Mouse (Mus musculus) layer of hippocampus, adult 9-10 months (tissue): ENCODE measurements around the gene Myo18a.

Experiments
- DNase-seq: peaks from one replicate; pipeline ENCODE4 v3.0.0; 2022; ENCODE audit warnings: low spot score

The Myo18a gene

GRCm38 (mm10) chr11:77836751-77837150 lies 73.7 kb downstream of the Myo18a start:
- DNase-seq = no peak

- no peak for DNase-seq
These were observed 74.8 kb downstream of the Myo18a start for GRCm38 (mm10) chr11:77837856-77838255.

GRCm38 (mm10) chr11:77840523-77841245 lies 77.6 kb downstream of the Myo18a start:
- DNase-seq = no peak

GRCm38 (mm10) chr11:77843068-77843905 lies 80.2 kb downstream of the Myo18a start:
- no peak for DNase-seq

GRCm38 (mm10) chr11:77843906-77844200 lies 80.8 kb downstream of the Myo18a start:
- DNase-seq = no peak

GRCm38 (mm10) chr11:77847599-77848128 lies 84.6 kb downstream of the Myo18a start:
- DNase-seq = no peak

GRCm38 (mm10) chr11:77848131-77848530 lies 85.1 kb downstream of the Myo18a start:
- DNase-seq = no peak

GRCm38 (mm10) chr11:77849151-77849550 lies 86.1 kb downstream of the Myo18a start:
- DNase-seq = no peak

- no peak for DNase-seq
These were observed 87.6 kb downstream of the Myo18a start for GRCm38 (mm10) chr11:77850401-77851244.

- DNase-seq = no peak
These were observed 88.5 kb downstream of the Myo18a start for GRCm38 (mm10) chr11:77851483-77852010.

GRCm38 (mm10) chr11:77852195-77852594 lies 89.1 kb downstream of the Myo18a start:
- DNase-seq = no peak

- DNase-seq = no peak
These were observed 90.1 kb downstream of the Myo18a start for GRCm38 (mm10) chr11:77852941-77853668.

GRCm38 (mm10) chr11:77854641-77855040 lies 91.6 kb downstream of the Myo18a start:
- no peak for DNase-seq

- DNase-seq = no peak
These were observed 92.3 kb downstream of the Myo18a start for GRCm38 (mm10) chr11:77855396-77855795.

GRCm38 (mm10) chr11:77857089-77857488 lies 94.0 kb downstream of the Myo18a start:
- no peak for DNase-seq

- no peak for DNase-seq
These were observed 95.5 kb downstream of the Myo18a start for GRCm38 (mm10) chr11:77858589-77858988.

- DNase-seq = no peak
These were observed 97.9 kb downstream of the Myo18a start for GRCm38 (mm10) chr11:77860947-77861346.

GRCm38 (mm10) chr11:77862887-77863286 lies 99.8 kb downstream of the Myo18a start:
- DNase-seq = no peak

GRCm38 (mm10) chr11:77864771-77865170 lies 101.7 kb downstream of the Myo18a start:
- no peak for DNase-seq

GRCm38 (mm10) chr11:77867419-77868083 lies 104.5 kb downstream of the Myo18a start:
- DNase-seq = no peak

GRCm38 (mm10) chr11:77871436-77871835 lies 108.4 kb downstream of the Myo18a start:
- DNase-seq = no peak
